Mouse (Mus musculus) hindbrain, embryonic 14.5 days (tissue): ENCODE data around the gene Wdr11. TPM values are rescaled to one million over a fixed set of nuclear protein-coding genes. Genes with fewer than 3 reads are reported as not detected.
A peak's percentile ranks its signal among the peaks of the same experiment; 100 is the strongest.

Source experiments
- ATAC-seq: fragments of 200-750 bp; cut with Nextera tagmentation; 2 replicates; pipeline ENCODE4 v1.8.0; 2017; ENCODE audit warnings: moderate number of reproducible peaks, mild to moderate bottlenecking, moderate TSS enrichment, moderate library complexity; ENCODE audit not compliant: low FRiP score
- DNase-seq: peaks from one replicate; pipeline ENCODE4 v3.0.0-alpha.2; 2015; ENCODE audit warnings: low spot score
- H3K27ac ChIP-seq: fragments of 300-500 bp; sonication (generic); 2 replicates; pipeline ENCODE4 v1.5.1; 2014; ENCODE audit warnings: mild to moderate bottlenecking, moderate library complexity
- H3K27me3 ChIP-seq: fragments of 300-500 bp; sonication (generic); 2 replicates; pipeline ENCODE4 v1.6.1; 2014; ENCODE audit warnings: mild to moderate bottlenecking, low read length, mixed read lengths; ENCODE audit not compliant: control insufficient read depth, insufficient read depth
- H3K36me3 ChIP-seq: fragments of 300-500 bp; sonication (generic); replicated peaks from 2 replicates; pipeline ENCODE4 v1.6.1; 2014; ENCODE audit not compliant: control insufficient read depth, insufficient read depth
- H3K4me1 ChIP-seq: fragments of 300-500 bp; sonication (generic); replicated peaks from 2 replicates; pipeline ENCODE4 v1.6.1; 2014; ENCODE audit warnings: antibody characterized with exemption, low read length, mixed read lengths; ENCODE audit not compliant: control insufficient read depth, insufficient read depth
- H3K4me2 ChIP-seq: fragments of 300-500 bp; sonication (generic); replicated peaks from 2 replicates; pipeline ENCODE4 v1.6.1; 2014; ENCODE audit warnings: mild to moderate bottlenecking, moderate library complexity
- H3K4me3 ChIP-seq: fragments of 300-500 bp; sonication (generic); replicated peaks from 2 replicates; pipeline ENCODE4 v1.5.1; 2014; ENCODE audit warnings: mild to moderate bottlenecking, low read length
- H3K9ac ChIP-seq: fragments of 300-500 bp; sonication (generic); 2 replicates; pipeline ENCODE4 v1.6.1; 2014
- H3K9me3 ChIP-seq: fragments of 300-500 bp; sonication (generic); 2 replicates; pipeline ENCODE4 v1.6.1; 2016; ENCODE audit warnings: low read length; ENCODE audit not compliant: control insufficient read depth
- WGBS: fragments of 180-500 bp; shearing (Covaris S2); extraction: QIAGEN DNeasy Blood & Tissue Kit; methylation state at CpG from one replicate; pipeline ENCODE4 v1.1.7; 2014; 5-methylcytosine and 5-hydroxymethylcytosine counted together
- polyA plus RNA-seq: library from polyadenylated mRNA; unstranded; fragments of >200 nt; fragmentation: Nextera tagmentation; extraction: Ambion mirVana; gene quantifications from 2 replicates; pipeline ENCODE4 v1.2.1, GENCODE M21; 2014

Gene Wdr11
- polyA plus RNA-seq, 1 experiment from 2014 or later, result 36.9 TPM

DNA sequence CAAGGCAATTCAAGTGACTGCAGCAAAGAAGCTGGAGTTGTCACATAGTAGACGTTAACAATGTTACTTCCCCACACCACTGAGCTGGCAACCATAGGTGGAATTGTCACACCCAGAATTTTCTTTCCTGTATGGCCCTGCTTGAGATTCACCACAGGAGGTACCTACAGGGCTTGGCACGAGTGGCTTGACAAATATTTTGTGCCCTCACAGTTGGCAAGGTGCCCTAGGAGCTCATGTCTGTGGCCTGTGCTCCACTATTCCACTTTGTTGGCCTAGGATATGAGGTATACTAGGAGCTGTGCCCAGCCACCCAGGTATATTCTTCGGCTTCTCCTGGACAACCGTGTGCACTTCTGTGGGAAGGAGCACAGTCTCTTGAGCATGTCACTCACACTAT, 82.9 kb downstream of the Wdr11 start:
- H3K4me3 ChIP-seq, result no peak overlapping the region
- WGBS, result 66% methylated on average over 4 of the region's 4 CpGs
- no peak overlapping the region for H3K27ac ChIP-seq
- H3K4me2 ChIP-seq, result no peak overlapping the region
- no peaks in the 10 kb centered on the region for H3K27me3 ChIP-seq
- H3K4me1 ChIP-seq, result peaks cover 7% of the 10 kb centered on the region; the same call in 1 of the 2 replicates
- no peaks in the 10 kb centered on the region for H3K36me3 ChIP-seq
- DNase-seq (no peak), ATAC-seq (no peak)
- no peak overlapping the region for H3K9ac ChIP-seq
- no peaks in the 10 kb centered on the region for H3K9me3 ChIP-seq

DNA sequence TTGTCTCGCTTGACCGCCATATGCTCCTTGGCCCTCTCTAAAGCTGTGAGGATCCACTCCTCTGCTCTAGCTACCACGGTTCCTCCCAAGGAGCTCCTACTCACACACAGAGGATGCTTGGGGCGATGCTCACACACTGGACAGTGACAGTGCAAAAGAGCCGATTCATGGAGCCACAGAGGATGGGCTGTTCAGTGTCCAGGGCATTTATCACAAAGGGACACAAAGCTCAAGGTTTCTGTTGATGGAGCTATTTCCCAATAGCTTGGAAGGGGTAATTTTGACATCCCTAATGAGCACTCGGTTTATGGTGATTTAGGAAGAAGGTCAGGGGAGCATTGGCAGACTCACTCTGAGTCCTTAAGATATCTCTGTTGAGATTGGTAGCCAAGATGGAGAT, 84.2 kb downstream of the Wdr11 start:
- DNase-seq, result no peak
- no peak for ATAC-seq
- Histone ChIP-seq H3K27ac (no peak overlapping the region), H3K27me3 (no peaks in the 10 kb centered on the region), H3K9ac (no peak overlapping the region), H3K4me1 (peaks cover 7% of the 10 kb centered on the region; the same call in 1 of the 2 replicates), H3K9me3 (no peaks in the 10 kb centered on the region), H3K4me2 (no peak overlapping the region), H3K36me3 (no peaks in the 10 kb centered on the region), H3K4me3 (no peak overlapping the region)
- 93% methylated on average over 6 of the region's 6 CpGs for WGBS

DNA sequence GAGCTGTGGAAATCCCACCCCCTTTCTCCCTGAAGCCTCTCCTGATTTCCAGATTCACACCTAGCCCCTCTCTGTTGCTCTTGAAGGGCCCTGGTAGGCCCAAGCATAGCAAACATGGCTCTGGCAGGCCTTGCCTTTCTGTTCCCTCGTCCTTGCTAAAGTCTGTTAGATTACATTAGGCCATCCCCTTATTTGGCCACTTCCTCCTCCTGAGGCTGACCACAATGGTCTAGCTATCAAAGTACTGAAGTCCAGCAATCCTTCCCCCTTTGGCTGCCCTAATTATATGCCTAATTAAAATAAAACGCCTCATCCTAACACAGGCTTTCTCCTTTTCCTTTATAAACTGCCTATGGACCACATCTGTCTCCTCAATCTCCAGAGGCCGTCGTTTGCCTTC, 85.5 kb downstream of the Wdr11 start:
- 69% methylated on average over 4 of the region's 4 CpGs for WGBS
- no peak overlapping the region for H3K27ac ChIP-seq
- ATAC-seq (no peak), DNase-seq (no peak)
- H3K27me3 ChIP-seq, result no peaks in the 10 kb centered on the region
- no peak overlapping the region for H3K9ac ChIP-seq
- H3K4me1 ChIP-seq, result peaks cover 7% of the 10 kb centered on the region; the same call in 1 of the 2 replicates
- H3K4me2 ChIP-seq, result no peak overlapping the region
- H3K36me3 ChIP-seq, result no peaks in the 10 kb centered on the region
- no peak overlapping the region for H3K4me3 ChIP-seq
- H3K9me3 ChIP-seq, result no peaks in the 10 kb centered on the region

DNA sequence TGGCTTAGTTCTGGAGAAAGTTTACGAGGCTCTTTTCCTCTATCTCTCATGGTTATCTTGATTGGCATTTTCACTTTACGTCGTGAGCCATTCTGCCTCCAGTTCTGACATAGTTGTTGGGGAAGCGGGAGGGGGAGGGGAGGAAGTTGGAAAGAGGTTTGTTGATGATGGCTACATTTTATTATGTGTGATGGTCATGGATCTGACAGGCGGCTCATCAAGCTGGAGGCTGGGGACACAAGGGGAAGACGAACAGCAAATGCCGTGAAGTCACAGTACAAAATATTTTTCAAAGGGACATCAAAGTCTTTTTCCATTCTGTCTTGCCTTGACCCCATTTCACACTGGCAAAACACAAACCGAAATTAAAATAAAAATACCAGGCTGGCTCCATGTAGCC, 86.8 kb downstream of the Wdr11 start:
- H3K9me3 ChIP-seq, result no peaks in the 10 kb centered on the region
- no peak overlapping the region for H3K27ac ChIP-seq
- H3K4me3 ChIP-seq, result no peak overlapping the region
- no peak overlapping the region for H3K4me2 ChIP-seq
- WGBS, result 49% methylated on average over 8 of the region's 8 CpGs
- peaks cover 7% of the 10 kb centered on the region; the same call in 1 of the 2 replicates for H3K4me1 ChIP-seq
- no peak overlapping the region for H3K9ac ChIP-seq
- DNase-seq (no peak), ATAC-seq (no peak)
- H3K36me3 ChIP-seq, result no peaks in the 10 kb centered on the region
- H3K27me3 ChIP-seq, result no peaks in the 10 kb centered on the region

DNA sequence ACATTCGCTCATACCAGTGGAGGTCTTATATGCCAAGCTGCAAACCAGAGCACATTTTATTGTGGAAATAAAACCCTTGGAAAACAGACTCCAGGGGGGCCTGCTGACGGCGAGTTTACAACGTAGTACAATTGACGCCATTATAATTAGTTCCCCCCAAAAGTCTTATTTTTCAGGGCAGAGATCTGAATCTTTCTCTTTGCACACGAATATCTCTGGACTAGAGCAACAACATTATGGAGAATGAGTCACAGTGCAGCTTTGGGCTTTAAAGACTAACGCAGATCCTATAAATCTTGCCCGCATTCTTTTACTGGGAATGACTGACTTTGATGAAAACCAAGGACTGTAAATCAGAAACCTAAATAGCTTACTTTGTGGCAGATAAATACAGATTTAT, 87.3 kb downstream of the Wdr11 start:
- Histone ChIP-seq H3K27me3 (no peaks in the 10 kb centered on the region), H3K9me3 (no peaks in the 10 kb centered on the region), H3K36me3 (no peaks in the 10 kb centered on the region), H3K4me3 (no peak overlapping the region), H3K4me1 (peaks cover 4% of the 10 kb centered on the region; the same call in 1 of the 2 replicates), H3K27ac (no peak overlapping the region), H3K9ac (no peak overlapping the region), H3K4me2 (no peak overlapping the region)
- WGBS, result 48% methylated on average over 8 of the region's 8 CpGs
- DNase-seq (no peak), ATAC-seq (no peak)

DNA sequence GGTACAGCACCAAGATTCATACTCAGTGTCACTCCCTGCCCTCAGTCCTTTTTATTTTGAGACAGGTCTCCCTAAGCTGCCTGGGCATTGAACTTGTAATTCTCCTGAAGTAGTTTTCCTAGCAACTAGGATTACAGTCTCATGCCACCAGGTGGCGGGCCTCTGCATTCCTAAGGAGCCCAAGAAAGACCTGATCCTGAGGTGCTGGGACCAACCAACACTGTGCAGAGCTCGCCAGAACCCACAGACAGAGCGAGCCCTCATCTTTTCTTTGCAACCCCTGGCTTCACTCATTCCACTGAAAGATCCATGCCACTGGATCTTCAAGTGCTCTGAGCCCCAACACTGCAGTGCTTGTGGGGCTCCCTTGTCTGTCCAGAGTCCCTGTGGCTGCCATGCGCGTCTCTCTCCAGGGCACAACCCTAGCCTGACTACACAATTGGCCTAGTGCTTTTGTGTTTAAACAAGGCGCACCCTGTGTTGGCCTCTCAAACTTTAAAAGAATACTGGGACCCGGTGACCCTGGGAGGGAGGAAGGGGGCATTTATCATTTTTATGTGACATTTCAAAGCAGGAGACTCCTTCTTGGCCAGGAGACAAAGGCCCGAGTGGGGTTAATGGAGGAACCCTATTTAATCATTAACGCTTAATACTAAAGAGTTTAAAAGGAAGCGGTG, 89.0 kb downstream of the Wdr11 start:
- 20% methylated on average over 10 of the region's 10 CpGs for WGBS
- H3K4me3 ChIP-seq, result no peak overlapping the region
- ATAC-seq (no peak), DNase-seq (peak; percentile 67)
- no peaks in the 10 kb centered on the region for H3K36me3 ChIP-seq
- H3K4me1 ChIP-seq, result no peaks in the 10 kb centered on the region
- no peak overlapping the region for H3K27ac ChIP-seq
- no peaks in the 10 kb centered on the region for H3K27me3 ChIP-seq
- H3K9me3 ChIP-seq, result no peaks in the 10 kb centered on the region
- no peak overlapping the region for H3K9ac ChIP-seq
- no peak overlapping the region for H3K4me2 ChIP-seq

DNA sequence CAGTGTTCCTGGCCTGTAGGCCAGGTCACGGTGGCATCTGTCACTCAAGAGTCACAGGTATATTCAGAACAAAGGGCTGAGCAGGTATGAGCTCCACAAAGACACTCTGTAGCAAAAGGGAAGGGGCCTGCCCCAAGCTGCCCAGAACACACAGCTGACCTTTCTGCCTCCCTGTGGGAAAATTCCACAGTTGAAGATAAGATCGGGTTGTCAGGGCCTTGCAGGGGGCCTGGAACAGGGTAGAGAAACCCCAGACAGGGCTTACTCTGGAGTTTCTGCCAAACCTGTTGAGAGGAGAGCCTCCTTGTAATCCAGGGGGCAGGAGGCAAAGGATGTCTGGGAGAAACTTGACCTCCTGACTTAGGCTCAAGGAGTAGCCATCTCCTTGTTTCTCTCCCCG, 90.9 kb downstream of the Wdr11 start:
- H3K4me3 ChIP-seq, result no peak overlapping the region
- no peak overlapping the region for H3K9ac ChIP-seq

DNA sequence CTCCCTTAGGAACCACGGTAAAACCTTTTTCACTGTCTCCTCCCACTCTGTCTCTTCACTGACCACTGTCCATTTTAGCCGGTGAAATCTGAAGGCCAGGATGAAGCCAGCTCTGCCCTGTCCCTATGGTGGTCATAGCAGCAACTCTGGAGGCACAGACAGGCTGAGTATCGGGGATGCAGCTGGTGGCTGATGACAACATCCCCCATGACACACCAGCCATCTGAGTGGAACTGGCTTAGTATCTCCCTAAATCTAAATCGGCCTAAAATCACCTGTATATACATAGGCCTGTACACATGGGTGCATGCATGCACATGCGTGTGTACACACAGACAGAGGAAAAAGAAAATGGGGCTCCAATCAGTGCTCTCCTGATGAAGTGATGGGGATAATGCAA, 93.7 kb downstream of the Wdr11 start:
- 82% methylated on average over 5 of the region's 5 CpGs for WGBS
- H3K4me3 ChIP-seq, result no peak overlapping the region
- no peaks in the 10 kb centered on the region for H3K4me1 ChIP-seq
- ATAC-seq, result no peak
- H3K4me2 ChIP-seq, result no peak overlapping the region
- DNase-seq, result no peak
- H3K9me3 ChIP-seq, result no peaks in the 10 kb centered on the region
- no peak overlapping the region for H3K27ac ChIP-seq
- no peak overlapping the region for H3K9ac ChIP-seq
- no peaks in the 10 kb centered on the region for H3K36me3 ChIP-seq
- no peaks in the 10 kb centered on the region for H3K27me3 ChIP-seq

More for the DNA sequence above, 90.9 kb downstream of the Wdr11 start:
- Histone ChIP-seq H3K36me3 (no peaks in the 10 kb centered on the region), H3K4me2 (no peak overlapping the region), H3K27me3 (no peaks in the 10 kb centered on the region), H3K4me1 (no peaks in the 10 kb centered on the region), H3K27ac (no peak overlapping the region), H3K9me3 (no peaks in the 10 kb centered on the region)
- 72% methylated on average over 3 of the region's 3 CpGs for WGBS
- ATAC-seq, result no peak
- no peak for DNase-seq
